Mouse (Mus musculus) skeletal muscle tissue, adult 2 months (tissue): ENCODE data around the gene Tmem181a.
"Not testable (repeated sequence)": the region's sequence is repeated elsewhere in the genome, so short reads cannot be mapped to it uniquely, and the experiment has no call there.

Experiments
- DNase-seq: peaks from one replicate; pipeline ENCODE4 v3.0.0-alpha.2; 2012; ENCODE audit warnings: low read depth, low spot score

The Tmem181a gene

DNA sequence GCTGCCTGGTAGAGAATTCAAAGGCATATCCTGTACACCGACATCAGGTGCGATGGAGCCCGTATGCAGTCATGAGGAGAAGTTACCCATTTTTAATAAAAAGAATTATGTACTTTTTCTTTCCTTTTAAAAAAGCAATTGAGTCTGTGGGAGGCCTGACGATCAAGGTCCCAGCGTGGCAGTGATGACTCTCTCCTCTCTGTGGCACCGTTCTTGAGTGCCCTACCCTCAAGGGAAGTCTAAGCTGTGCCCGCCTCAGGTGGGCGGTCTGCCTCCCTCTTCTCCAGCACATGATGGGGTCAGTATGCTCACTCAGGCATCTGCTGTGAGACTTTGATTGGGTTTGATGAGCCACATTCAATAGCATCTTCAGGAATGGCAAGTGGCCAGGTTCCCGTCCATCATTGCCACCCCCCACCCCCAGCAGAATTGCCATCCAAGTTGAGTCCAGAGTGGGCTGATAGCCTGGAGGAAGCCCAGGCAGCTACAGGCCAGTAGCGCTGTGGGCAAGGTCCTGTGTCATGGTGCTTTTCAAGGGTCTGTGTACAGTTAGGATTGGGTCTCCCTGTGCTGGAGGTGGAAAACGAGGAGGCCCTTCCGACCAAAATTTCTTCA, 49.1 kb downstream of the Tmem181a start:
- DNase-seq = not testable (repeated sequence)

GRCm38 (mm10) chr17:6306503-6306902, 49.8 kb downstream of the Tmem181a start:
- not testable (repeated sequence) for DNase-seq

DNA sequence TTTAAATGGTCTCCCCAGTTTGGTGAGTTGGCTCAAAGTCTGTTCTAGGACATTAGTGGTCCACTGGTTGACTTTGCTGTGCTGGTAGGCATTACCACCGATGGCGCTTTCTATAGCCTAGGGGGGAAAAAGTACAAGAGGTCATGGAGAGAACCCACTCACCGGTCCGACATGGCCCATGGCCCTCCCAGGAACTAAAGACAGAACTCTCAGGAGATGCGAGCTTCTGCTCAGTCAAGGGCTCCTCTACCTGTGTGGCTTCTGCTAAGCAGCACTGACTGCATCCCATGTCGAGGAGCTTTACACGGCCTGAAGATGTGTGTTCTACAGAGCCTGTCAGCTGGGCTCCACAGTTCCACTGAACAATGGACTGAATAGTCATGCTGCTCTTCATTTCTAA, 55.1 kb downstream of the Tmem181a start:
- not testable (repeated sequence) for DNase-seq

DNA sequence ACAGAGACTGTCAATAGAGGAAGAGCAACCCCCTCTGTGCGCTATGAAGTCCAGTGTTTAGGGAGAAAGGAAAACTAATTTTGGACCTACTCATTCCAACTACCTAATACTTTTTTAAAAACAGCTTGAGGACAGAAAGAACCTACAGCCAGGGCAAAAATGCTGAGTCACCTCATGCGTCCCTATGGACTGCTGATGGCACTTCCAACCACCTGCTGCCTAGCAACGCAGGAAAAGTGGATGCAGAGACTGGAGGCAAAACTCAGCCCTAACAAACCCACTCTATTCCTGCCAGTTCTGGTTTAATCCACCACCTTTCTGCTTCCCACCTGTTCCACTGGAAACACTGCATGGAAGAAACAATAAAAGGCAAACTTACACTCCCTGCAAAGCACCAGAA, 56.1 kb downstream of the Tmem181a start:
- DNase-seq = not testable (repeated sequence)

- DNase-seq = not testable (repeated sequence)
Measured at GRCm38 (mm10) chr17:6314493-6314892, 57.8 kb downstream of the Tmem181a start.

- not testable (repeated sequence) for DNase-seq
Measured at GRCm38 (mm10) chr17:6315706-6316105, 59.0 kb downstream of the Tmem181a start.

- not testable (repeated sequence) for DNase-seq
Measured at GRCm38 (mm10) chr17:6316379-6317126, 59.9 kb downstream of the Tmem181a start.

GRCm38 (mm10) chr17:6317339-6317985, 60.8 kb downstream of the Tmem181a start, which contains the start of gene Dynlt1a:
TSS of gene Dynlt1a (minus strand) at chr17:6317500.
- DNase-seq = peak; percentile 92

GRCm38 (mm10) chr17:6321081-6321777, 64.6 kb downstream of the Tmem181a start:
- DNase-seq = not testable (repeated sequence)

GRCm38 (mm10) chr17:6321778-6322101, 65.1 kb downstream of the Tmem181a start:
- not testable (repeated sequence) for DNase-seq

- not testable (repeated sequence) for DNase-seq
Measured at GRCm38 (mm10) chr17:6325021-6325420, 68.4 kb downstream of the Tmem181a start.

- DNase-seq = not testable (repeated sequence)
Measured at GRCm38 (mm10) chr17:6325543-6325942, 68.9 kb downstream of the Tmem181a start.

GRCm38 (mm10) chr17:6327554-6327953, 70.9 kb downstream of the Tmem181a start:
- not testable (repeated sequence) for DNase-seq

GRCm38 (mm10) chr17:6328997-6329396, 72.3 kb downstream of the Tmem181a start:
- not testable (repeated sequence) for DNase-seq

DNA sequence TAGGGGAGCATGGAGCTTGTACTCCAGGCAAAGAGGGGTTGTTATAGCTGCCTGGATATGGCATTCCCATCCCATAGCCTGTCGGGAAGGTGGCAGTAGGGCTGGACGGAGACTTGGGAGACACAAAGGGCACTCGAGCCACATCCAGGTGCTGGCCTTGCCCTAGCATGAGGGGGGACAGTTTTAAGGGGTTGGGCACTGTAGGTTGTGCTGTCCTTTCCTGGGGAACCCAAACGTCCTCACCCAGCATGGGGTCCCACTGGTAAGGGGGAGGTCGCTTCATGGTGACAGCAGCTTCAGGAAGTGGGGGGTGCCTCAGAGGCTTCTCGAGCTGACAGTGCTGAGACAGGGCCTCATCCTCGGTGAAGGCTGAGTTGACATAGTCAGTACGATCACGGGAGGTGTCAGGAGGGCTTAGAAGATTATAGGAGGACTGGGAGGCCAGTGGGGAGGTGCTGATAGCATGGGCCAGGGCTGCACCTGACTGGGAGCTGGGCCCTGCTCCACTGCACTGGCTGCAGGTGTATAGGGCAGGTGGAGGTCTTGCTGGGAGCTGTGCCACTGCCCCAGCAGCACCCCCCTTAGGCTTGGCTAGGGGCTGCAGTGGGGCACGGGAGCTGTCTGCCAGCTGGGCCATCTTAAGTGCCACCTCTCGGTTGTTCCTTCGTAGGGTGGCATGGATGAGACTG, 86.1 kb downstream of the Tmem181a start:
- not testable (repeated sequence) for DNase-seq

GRCm38 (mm10) chr17:6355256-6355655, 98.6 kb downstream of the Tmem181a start:
- not testable (repeated sequence) for DNase-seq
